Mouse (Mus musculus): ENCODE results near the gene Cdca3. TPM values are rescaled to one million over a fixed set of nuclear protein-coding genes. Genes with fewer than 3 reads are reported as not detected.
A peak's percentile ranks its signal among the peaks of the same experiment; 100 is the strongest.
"Not testable (repeated sequence)": the region's sequence is repeated elsewhere in the genome, so short reads cannot be mapped to it uniquely, and the experiment has no call there.

Gene Cdca3
- 150 and 179 TPM in 2 replicates for polyA plus RNA-seq (2016; fragmentation: Nextera tagmentation; extraction: Ambion mirVana)

DNA sequence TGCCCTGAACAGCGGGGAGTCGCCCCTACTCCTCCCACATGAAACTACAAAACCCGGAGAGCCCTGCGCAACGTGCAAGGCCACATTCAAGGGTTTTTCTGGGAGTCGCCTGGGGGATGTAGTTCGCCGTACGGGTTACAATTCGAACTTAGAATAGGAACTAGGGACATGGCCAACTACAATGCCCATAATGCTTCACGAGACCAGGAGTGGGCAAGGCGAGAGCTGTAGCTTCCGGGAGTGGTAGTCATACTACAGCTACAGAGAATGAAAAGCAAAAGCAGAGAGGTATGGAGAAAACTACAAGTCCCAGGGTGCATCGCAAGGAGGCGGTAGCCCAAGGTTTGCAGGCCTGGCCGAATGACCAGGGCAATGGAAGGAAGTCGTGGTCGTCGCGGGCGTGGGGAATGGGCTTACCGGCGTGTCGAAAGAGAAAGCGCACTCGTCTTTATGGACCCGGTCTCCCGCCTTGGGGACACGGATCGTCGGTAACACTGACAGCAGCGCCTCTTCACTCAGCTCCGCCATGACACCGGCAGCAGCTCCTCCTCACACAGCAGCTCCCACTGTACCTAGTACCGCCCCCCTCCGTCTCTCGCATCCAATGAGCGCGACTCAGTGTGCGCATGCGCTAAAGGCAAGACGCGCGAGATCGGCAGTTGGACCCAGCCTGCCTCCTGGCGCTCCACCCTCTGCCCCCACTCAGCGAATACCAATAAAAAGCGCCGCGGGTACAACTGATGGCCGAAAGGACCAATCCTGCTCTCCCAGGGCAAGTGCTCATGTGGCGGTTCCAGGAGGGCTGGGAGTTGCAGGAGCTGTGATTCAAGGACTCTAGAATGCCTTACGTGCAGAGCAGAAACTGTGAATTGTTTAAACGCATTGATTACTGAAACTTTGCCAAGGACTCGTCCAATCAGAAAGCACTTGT lies at the start of gene Cdca3, which contains the start of gene Usp5:
Cdca3 (plus strand) TSS at position 680 of the 931 bp plus-strand sequence.
Usp5 (minus strand) TSS at position 617 of the 931 bp plus-strand sequence.
- under 1% methylated on average over 55 of the region's 55 CpGs for WGBS
- Histone ChIP-seq H3K4me3 (peak within 1 kb of the TSS; percentile 68), H3K9me3 (no peaks in the 10 kb centered on the region), H3K36me3 (peaks cover 60% of the 10 kb centered on the region), H3K27me3 (ENCODE audit: insufficient read depth, poor library complexity, severe bottlenecking) (no peaks in the 10 kb centered on the region), H3K27ac (peak within 1 kb of the TSS; percentile 91), H3K4me1 (peaks cover 19% of the 10 kb centered on the region)
- DNase-seq (ENCODE audit: low spot score) = peak; percentile 100

DNA sequence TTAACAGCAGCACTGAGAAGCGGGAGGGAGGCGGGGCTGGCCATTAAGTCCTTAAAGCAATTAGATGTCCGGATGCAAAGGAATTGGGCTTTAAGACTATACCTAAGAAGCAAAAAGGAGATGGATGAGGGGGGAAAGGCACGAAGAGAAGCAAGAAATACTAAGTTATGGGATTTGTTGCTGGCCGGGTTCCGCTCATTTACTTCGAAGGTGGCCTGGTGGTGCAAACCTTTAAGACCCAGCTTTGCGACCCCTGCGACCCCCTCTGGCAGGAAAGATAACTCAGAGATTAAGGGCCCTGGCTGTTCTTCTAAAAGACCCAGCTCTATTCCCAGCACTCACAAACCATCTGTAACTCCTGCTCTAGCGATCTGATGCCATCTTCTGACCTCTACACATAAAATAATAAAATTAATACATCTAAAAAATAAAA lies 49.3 kb upstream of the Cdca3 start:
- H3K27ac ChIP-seq = no peak overlapping the region
- DNase-seq (ENCODE audit: low spot score) = no peak
- peak overlapping the region; percentile 60 for H3K4me3 ChIP-seq
- H3K9me3 ChIP-seq = no peaks in the 10 kb centered on the region
- peaks cover 36% of the 10 kb centered on the region for H3K27me3 ChIP-seq (ENCODE audit: insufficient read depth, poor library complexity, severe bottlenecking)
- no peaks in the 10 kb centered on the region for H3K36me3 ChIP-seq
- WGBS = 3% methylated on average over 10 of the region's 10 CpGs
- H3K4me1 ChIP-seq = peaks cover 23% of the 10 kb centered on the region

DNA sequence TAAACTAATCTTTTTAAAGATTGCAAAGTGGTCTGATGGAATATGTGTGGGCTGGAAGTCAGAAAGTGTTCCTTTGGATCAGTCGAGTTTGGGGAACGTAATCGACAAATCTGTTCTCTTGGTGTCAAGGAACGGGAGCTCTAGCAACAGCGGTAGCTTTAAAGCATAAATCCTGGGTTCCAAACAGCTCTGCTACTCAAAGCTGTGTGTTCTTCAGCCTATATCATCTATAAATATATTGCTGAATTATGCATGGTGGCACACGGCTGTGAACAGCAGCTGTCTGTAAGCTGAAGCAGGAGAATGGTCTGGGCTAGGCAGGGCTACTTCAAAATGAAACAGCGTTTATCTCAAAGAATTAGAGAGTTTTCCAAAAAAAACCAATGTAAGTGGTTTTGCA lies 48.4 kb upstream of the Cdca3 start:
- 82% methylated on average over 7 of the region's 7 CpGs for WGBS

DNA sequence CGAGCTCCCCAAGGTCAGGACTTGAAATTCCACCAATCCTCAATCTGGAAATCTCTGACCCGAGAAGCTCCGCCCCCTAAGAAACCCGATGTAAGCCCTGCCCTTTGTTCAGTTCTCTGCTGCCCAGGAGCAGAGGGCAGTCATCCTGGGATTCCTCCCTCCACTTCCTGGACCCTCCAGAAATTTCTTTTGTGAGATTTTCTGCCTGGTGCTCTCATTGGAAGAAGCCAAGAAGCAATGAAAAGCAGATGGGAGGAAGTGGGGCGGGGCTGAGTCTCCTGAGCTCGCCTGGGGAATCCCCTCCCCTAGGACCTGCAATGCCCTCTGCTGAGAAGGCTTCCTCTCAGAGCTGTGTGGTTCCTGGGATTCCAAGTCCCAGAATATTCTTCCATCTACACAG lies 46.9 kb upstream of the Cdca3 start:
- peak overlapping the region; percentile 32 for H3K4me3 ChIP-seq
- H3K27me3 ChIP-seq (ENCODE audit: insufficient read depth, poor library complexity, severe bottlenecking) = peaks cover 33% of the 10 kb centered on the region
- H3K36me3 ChIP-seq = no peaks in the 10 kb centered on the region
- H3K4me1 ChIP-seq = peaks cover 23% of the 10 kb centered on the region
- WGBS = 23% methylated on average over 6 of the region's 6 CpGs
- no peaks in the 10 kb centered on the region for H3K9me3 ChIP-seq
- no peak for DNase-seq (ENCODE audit: low spot score)
- peak overlapping the region; percentile 63; the same call in 1 of the 2 replicates for H3K27ac ChIP-seq

More for the DNA sequence above, 48.4 kb upstream of the Cdca3 start:
- Histone ChIP-seq H3K4me1 (peaks cover 23% of the 10 kb centered on the region), H3K4me3 (no peak overlapping the region), H3K27me3 (ENCODE audit: insufficient read depth, poor library complexity, severe bottlenecking) (peaks cover 36% of the 10 kb centered on the region), H3K9me3 (no peaks in the 10 kb centered on the region), H3K27ac (no peak overlapping the region), H3K36me3 (no peaks in the 10 kb centered on the region)
- no peak for DNase-seq (ENCODE audit: low spot score)

DNA sequence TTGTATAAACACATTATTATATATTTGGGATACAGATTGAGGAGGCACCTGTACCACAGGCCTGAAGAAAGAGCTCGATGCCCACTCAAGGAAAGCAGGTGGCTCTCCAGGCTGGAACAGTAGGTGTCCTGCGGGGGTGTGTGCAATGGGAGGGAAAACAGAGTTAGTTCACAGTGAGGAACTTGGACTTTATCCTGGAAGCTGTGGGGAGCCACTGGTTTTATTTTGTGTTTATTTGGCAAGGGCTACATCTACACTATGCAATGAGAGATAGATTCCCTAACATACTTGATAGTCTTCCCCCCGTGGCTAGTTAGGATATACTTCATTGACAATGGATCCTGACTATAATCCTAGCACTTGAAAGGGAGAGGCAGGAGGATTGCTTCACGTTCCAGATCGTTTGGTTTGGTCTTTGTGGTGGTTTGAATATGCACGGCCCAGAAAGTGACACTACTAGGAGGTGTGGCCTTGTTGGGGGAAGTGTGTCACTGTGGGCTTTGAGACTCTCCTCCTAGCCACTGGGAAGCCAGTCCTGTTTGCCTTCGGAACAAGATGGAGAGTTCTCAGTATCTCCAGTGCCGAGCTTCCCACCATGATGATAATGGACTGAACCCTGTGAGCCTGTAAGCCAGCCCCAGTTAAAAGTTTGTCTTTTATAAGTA lies 42.5 kb upstream of the Cdca3 start:
- Histone ChIP-seq H3K4me1 (peaks cover 6% of the 10 kb centered on the region; the same call in 1 of the 2 replicates), H3K27ac (no peak overlapping the region), H3K27me3 (ENCODE audit: insufficient read depth, poor library complexity, severe bottlenecking) (no peaks in the 10 kb centered on the region), H3K4me3 (no peak overlapping the region), H3K36me3 (no peaks in the 10 kb centered on the region), H3K9me3 (no peaks in the 10 kb centered on the region)
- DNase-seq (ENCODE audit: low spot score) = no peak
- WGBS = 58% methylated on average over 8 of the region's 8 CpGs

DNA sequence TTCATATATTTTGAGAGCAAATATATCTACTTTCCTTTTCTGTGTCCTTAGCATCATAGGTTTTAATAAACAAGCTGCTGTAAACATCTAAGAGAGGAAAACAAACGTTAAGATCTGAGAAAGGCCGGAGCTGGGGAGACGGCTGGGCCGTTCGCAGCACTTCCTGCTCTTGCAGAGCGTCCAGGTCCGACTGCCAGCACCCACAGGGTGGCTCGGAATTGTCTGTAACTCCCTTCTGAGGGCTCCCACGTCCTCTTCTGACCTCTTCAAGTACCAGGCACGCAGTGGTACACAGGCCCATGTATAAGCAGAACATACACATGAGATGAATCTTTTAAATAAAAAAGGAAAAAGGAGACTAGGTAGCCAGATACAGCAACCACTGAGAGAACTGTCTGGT lies 41.6 kb upstream of the Cdca3 start:
- H3K4me3 ChIP-seq = no peak overlapping the region
- no peak for DNase-seq (ENCODE audit: low spot score)
- H3K27me3 ChIP-seq (ENCODE audit: insufficient read depth, poor library complexity, severe bottlenecking) = no peaks in the 10 kb centered on the region
- no peak overlapping the region for H3K27ac ChIP-seq
- H3K4me1 ChIP-seq = peaks cover under 1% of the 10 kb centered on the region; the same call in 1 of the 2 replicates
- no peaks in the 10 kb centered on the region for H3K9me3 ChIP-seq
- 77% methylated on average over 10 of the region's 10 CpGs for WGBS
- no peaks in the 10 kb centered on the region for H3K36me3 ChIP-seq

DNA sequence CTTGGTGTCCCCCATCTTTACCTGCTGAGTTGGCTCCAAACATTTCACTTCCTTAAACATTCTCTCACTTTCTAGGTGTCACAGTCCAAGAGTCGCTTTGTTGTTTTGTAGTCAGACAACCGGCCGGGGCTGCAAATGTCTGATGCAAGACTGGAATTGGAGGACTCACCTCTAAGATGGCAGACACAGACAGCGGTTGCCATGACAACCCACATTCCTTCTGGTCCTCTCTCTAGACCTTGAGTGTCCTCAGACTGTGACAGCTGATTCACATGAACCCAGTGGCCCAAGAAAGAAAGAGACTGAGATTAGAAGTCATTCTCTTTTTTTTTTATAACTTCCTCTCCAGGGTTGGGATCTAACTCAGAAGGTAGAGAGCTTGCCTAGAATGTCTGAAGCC lies 39.8 kb upstream of the Cdca3 start:
- Histone ChIP-seq H3K4me1 (no peaks in the 10 kb centered on the region), H3K27ac (no peak overlapping the region), H3K4me3 (no peak overlapping the region), H3K9me3 (no peaks in the 10 kb centered on the region), H3K27me3 (ENCODE audit: insufficient read depth, poor library complexity, severe bottlenecking) (no peaks in the 10 kb centered on the region), H3K36me3 (no peaks in the 10 kb centered on the region)
- no peak for DNase-seq (ENCODE audit: low spot score)
- WGBS = 81% methylated on average over 4 of the region's 4 CpGs

DNA sequence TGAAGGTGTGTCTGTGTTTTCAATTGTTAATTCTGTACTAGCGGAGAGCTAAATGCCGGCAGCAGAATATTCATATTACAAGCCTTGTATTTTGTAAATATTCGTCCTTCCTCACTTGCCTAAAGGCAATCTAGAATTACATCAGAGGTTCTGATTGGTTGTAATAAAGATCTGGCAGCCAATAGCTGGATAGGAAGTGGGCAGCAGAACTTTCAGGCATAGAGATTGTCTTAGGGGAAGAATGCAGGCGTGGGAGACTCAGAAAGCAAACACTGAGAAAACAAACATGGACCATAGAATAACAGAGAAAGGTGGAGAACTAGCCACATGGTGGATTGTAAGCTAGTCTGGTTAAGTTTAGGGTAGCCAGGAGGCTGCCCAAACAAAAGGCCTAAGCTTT lies 39.2 kb upstream of the Cdca3 start:
- Histone ChIP-seq H3K36me3 (no peaks in the 10 kb centered on the region), H3K27me3 (ENCODE audit: insufficient read depth, poor library complexity, severe bottlenecking) (no peaks in the 10 kb centered on the region), H3K27ac (no peak overlapping the region), H3K4me3 (no peak overlapping the region), H3K9me3 (no peaks in the 10 kb centered on the region), H3K4me1 (no peaks in the 10 kb centered on the region)
- WGBS = 67% methylated on average over 4 of the region's 4 CpGs
- DNase-seq (ENCODE audit: low spot score) = no peak

DNA sequence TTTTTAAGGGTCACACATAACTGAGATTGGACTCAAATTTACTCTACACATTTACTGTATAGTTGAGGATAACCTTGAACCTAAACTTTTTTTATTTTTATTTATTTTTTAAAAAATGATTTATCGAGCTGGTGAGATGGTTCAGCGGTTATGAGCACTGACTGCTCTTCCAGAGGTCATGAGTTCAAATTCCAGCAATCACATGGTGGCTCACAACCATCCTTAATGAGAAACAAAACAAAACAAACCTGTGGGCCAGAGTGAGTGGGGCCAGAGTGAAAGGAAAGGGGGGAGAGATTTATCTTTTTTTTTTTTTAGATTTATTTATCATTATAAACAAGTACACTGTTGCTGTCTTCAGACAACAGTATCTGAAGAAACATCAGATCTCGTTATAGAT lies 37.4 kb upstream of the Cdca3 start:
- Histone ChIP-seq H3K4me3 (no peak overlapping the region), H3K27ac (no peak overlapping the region), H3K27me3 (ENCODE audit: insufficient read depth, poor library complexity, severe bottlenecking) (no peaks in the 10 kb centered on the region), H3K4me1 (no peaks in the 10 kb centered on the region), H3K36me3 (no peaks in the 10 kb centered on the region), H3K9me3 (no peaks in the 10 kb centered on the region)
- 80% methylated on average over 3 of the region's 3 CpGs for WGBS
- no peak for DNase-seq (ENCODE audit: low spot score)

DNA sequence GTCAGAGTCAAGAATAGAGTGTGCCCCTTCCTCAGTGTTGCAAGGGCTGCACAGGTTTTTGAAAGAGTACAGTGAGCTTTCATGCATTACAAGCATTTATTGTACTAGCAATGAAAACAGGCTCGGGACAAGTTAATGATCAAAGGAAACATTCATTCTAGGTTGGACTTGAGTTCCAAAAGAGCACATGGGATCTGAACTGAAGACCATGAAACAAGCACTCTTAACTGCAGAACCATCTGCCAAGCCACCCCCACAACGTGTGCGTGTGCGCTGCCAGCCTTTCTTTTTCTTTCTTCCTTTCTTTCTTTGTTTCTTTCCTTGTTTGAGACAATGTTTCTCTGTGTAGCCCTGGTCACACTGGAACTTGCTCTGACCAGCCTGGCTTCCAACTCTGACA lies 33.6 kb upstream of the Cdca3 start:
- H3K27ac ChIP-seq = no peak overlapping the region
- no peaks in the 10 kb centered on the region for H3K36me3 ChIP-seq
- no peak for DNase-seq (ENCODE audit: low spot score)
- no peaks in the 10 kb centered on the region for H3K9me3 ChIP-seq
- H3K27me3 ChIP-seq (ENCODE audit: insufficient read depth, poor library complexity, severe bottlenecking) = no peaks in the 10 kb centered on the region
- WGBS = 84% methylated on average over 4 of the region's 4 CpGs
- no peak overlapping the region for H3K4me3 ChIP-seq
- H3K4me1 ChIP-seq = no peaks in the 10 kb centered on the region

DNA sequence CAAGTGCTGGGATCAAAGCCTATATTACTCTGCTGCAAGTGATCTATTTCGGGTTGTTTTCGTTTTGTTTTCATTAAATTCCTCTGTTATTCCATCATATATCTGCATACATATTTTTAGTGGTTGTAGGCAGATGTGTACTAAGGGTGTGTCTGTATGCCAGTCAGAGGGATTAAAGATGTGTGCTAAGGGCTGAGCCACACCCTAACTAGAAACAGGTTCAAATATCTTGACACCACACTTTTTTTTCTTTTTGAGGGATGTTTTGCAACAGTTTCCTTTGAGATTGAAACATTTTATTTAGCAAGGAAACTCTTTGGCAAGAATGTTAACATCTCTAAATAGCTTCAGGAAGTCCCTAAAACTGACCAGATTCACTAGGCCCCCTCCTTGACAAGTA lies 33.1 kb upstream of the Cdca3 start:
- H3K4me1 ChIP-seq = no peaks in the 10 kb centered on the region
- no peak for DNase-seq (ENCODE audit: low spot score)
- H3K27me3 ChIP-seq (ENCODE audit: insufficient read depth, poor library complexity, severe bottlenecking) = no peaks in the 10 kb centered on the region
- no peaks in the 10 kb centered on the region for H3K9me3 ChIP-seq
- H3K27ac ChIP-seq = no peak overlapping the region
- H3K4me3 ChIP-seq = no peak overlapping the region
- no peaks in the 10 kb centered on the region for H3K36me3 ChIP-seq
- 79% methylated on average over 2 of the region's 2 CpGs for WGBS

DNA sequence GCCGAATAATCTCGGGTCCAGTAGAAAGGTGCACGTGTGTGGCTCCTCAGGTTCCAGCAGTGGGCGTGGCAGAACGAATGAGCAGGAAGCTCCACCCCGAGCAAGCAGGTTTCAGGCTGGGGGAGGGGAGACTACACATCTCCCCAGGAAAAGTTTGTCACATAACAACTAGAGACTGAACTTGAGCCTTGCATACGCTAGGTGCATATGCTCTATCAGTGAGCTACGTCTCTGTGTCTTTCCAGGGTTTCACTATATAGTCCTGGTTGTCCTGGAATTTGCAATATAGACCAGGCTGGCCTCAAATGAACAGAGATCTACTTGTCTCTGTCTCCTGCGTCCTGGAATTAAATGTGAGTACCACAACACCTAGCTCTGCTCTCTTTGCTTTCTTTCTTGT lies 26.9 kb upstream of the Cdca3 start:
- H3K4me1 ChIP-seq; H3K9me3 ChIP-seq; DNase-seq (ENCODE audit: low spot score); H3K36me3 ChIP-seq; H3K27me3 ChIP-seq (ENCODE audit: insufficient read depth, poor library complexity, severe bottlenecking): not testable (repeated sequence)
- peak overlapping the region; percentile 45 for H3K4me3 ChIP-seq
- WGBS = 9% methylated on average over 7 of the region's 9 CpGs
- peak overlapping the region; percentile 62 for H3K27ac ChIP-seq

DNA sequence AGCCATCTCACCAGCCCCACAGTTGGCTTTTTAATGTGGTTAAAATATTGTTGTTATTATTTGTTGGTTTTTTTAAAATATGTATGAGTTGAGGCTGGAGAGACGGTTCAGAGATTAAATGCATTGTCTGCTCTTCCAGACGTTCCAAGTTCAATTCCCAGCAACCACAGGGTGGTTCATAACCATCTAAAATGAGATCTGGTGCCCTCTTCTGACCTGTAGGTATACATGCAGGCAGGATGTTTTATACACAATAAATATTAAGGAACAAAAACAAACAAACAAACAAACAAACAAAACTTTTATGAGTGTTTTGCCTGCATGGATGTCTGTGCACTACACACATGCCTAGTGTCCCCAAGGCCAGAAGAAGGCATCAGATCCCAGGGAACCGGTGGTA lies 26.3 kb upstream of the Cdca3 start:
- Histone ChIP-seq H3K27me3 (ENCODE audit: insufficient read depth, poor library complexity, severe bottlenecking) (no peaks in the 10 kb centered on the region), H3K9me3 (no peaks in the 10 kb centered on the region), H3K36me3 (no peaks in the 10 kb centered on the region), H3K4me1 (peaks cover 15% of the 10 kb centered on the region), H3K27ac (no peak overlapping the region), H3K4me3 (no peak overlapping the region)
- DNase-seq (ENCODE audit: low spot score) = no peak
- WGBS = 73% methylated on average over 3 of the region's 3 CpGs
